Mouse (Mus musculus) central nervous system, embryonic 11.5 days (tissue): Measurements from ENCODE around the gene Zfp788. TPM values are rescaled to one million over a fixed set of nuclear protein-coding genes. Genes with fewer than 3 reads are reported as not detected.

Source experiments
- polyA plus RNA-seq: library from polyadenylated mRNA; depleted of rRNA; stranded (reverse); fragments of >200 nt; gene quantifications from 2 replicates; pipeline ENCODE4 v1.2.3, GENCODE M21; 2012; rRNA removed

The Zfp788 gene
- polyA plus RNA-seq: 10.6 and 18.0 TPM in 2 replicates

DNA sequence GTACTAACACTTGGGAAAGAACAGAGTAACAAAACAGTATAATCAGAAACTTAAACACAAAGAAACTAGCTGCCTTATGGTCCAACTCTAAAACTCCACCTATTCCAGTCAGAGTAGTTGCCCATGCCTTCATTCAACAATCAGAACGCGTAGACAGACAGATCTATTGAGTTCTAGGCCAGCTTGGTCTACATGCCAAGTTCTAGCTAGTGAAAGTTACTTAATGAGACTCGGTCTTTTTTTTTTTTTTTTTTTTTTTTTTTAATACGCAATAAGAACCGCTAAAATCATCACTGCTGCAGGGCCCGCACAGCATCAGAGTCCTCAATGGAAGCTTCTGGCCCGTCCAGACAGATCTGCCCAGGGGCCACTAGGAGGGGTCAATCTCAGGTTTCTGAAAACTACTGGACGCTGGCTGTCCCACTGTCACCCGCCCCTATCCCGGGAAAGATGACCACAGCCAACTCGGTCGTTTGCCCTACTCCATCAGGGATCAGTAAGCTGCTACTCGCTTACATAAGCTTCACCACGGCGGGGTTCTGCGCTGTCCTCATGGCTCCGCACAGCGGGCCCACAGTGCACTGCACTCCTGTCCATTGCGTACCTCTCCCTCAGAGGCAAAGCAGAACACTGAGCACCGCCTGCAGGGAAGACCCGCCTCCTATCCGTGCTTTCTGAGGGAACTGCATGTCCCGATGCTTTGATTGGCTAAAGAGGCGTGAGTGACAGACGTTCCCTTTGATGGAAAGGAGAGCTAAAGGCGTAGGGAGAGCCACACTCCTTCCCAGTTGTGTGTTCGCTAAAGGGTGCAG is at the start of gene Zfp788:
Gene Zfp788 (plus strand): TSS at position 795 of the 812 bp plus-strand sequence.

DNA sequence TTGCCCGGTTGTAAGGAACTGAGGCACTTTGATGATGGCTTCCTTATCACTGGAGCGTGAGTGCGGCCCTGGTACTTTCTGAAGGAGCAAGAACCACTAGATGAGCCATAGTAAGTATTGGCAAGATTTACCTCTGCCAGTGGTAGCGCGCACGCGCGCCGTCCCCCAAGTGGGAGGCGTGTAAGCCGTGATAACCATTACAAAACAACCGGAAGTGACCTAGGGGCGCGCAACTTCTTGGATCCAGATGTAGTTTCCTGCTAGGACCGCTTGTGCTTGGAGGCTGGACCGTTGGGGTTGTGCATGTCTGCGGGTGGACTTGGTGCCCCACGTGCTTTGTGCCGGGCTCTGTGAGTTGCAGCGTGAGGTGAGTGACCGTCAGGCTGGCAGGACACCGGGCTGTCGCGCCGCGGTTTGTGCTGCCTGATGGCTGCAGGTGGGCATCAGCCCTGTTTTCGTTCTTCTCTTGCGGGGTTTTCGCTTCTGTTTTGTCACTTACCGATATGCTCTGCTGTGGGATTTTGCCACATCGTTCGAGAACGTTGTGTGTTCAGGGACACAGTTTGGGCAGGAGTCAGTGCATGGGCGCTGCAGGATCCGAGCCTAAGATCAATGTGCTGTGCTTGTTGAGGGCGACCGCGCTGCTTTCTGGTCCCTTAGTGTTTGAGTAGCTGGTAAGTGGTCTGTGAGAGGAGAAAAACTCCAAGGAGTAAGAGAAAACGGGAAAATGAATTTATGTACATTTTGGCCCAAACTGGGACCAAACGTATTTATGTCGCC is 33.8 kb upstream of the Zfp788 start, which contains the start of gene 2610021A01Rik:
Gene 2610021A01Rik (plus strand): TSS at position 197 of the 780 bp plus-strand sequence.

Other genes starting within 250 kb of the Zfp788 start
- 6.2 and 8.1 TPM in 2 replicates for gene AI987944, start 239.8 kb upstream of the Zfp788 start, polyA plus RNA-seq
- 0.06 and 0.21 TPM in 2 replicates for gene Vmn2r57, start 184.5 kb upstream of the Zfp788 start, polyA plus RNA-seq
- gene Gm20449, start 133.8 kb upstream of the Zfp788 start, polyA plus RNA-seq: 0.04 and 0.22 TPM in 2 replicates
- gene AW146154, start 133.3 kb upstream of the Zfp788 start, polyA plus RNA-seq: 5.3 and 11.7 TPM in 2 replicates
- 0.05 TPM in 1 of 2 replicates, not detected in the other for gene Gm6871, start 59.5 kb upstream of the Zfp788 start, polyA plus RNA-seq
- gene 2610021A01Rik, start 34.0 kb upstream of the Zfp788 start, polyA plus RNA-seq: 13.0 and 16.4 TPM in 2 replicates
- gene Vmn2r58, start 239.5 kb downstream of the Zfp788 start, polyA plus RNA-seq: not detected in 2 replicates